Mouse (Mus musculus): ENCODE measurements around the gene Olfr364-ps1.

- TF ChIP-seq CTCF (IDR thresholded peaks at IDR 0.05; ENCODE audit: low read depth, low read length) (no peak), GATA1 (IDR thresholded peaks at IDR 0.05; ENCODE audit: borderline replicate concordance, low read length) (no peak), POLR2AphosphoS5 (IDR thresholded peaks at IDR 0.05; ENCODE audit: insufficient replicate concordance, low read depth, low read length) (no peak), GATA2 (IDR thresholded peaks at IDR 0.05; ENCODE audit: borderline replicate concordance, low read depth, low read length) (no peak)
Measured at GRCm38 (mm10) chr2:37187898-37188297, 48.8 kb downstream of the Olfr364-ps1 start, which contains the start of gene Olfr365.
